Mouse (Mus musculus) heart, embryonic 10.5 days (tissue): ENCODE results near the gene Ttc28. TPM values are rescaled to one million over a fixed set of nuclear protein-coding genes. Genes with fewer than 3 reads are reported as not detected.
"Not testable (repeated sequence)": the region's sequence is repeated elsewhere in the genome, so short reads cannot be mapped to it uniquely, and the experiment has no call there.

Experiments used
- DNase-seq: peaks from one replicate; pipeline ENCODE4 v3.0.0-alpha.2; 2017; ENCODE audit warnings: low spot score
- H3K27ac ChIP-seq: fragments of 300-500 bp; sonication (generic); 2 replicates; pipeline ENCODE4 v1.5.1; 2016; ENCODE audit warnings: mild to moderate bottlenecking
- H3K27me3 ChIP-seq: fragments of 300-500 bp; sonication (generic); 2 replicates; pipeline ENCODE4 v1.6.1; 2016; ENCODE audit warnings: mild to moderate bottlenecking; ENCODE audit not compliant: poor library complexity, insufficient read depth, severe bottlenecking
- H3K36me3 ChIP-seq: fragments of 300-500 bp; sonication (generic); 2 replicates; pipeline ENCODE4 v1.6.1; 2016; ENCODE audit warnings: mild to moderate bottlenecking, moderate library complexity
- H3K4me1 ChIP-seq: fragments of 300-500 bp; sonication (generic); 2 replicates; pipeline ENCODE4 v1.6.1; 2016; ENCODE audit warnings: mild to moderate bottlenecking
- H3K4me3 ChIP-seq: fragments of 300-500 bp; sonication (generic); 2 replicates; pipeline ENCODE4 v1.5.1; 2016; ENCODE audit warnings: mild to moderate bottlenecking, moderate library complexity
- H3K9me3 ChIP-seq: fragments of 300-500 bp; sonication (generic); 2 replicates; pipeline ENCODE4 v1.6.1; 2016; ENCODE audit warnings: mild to moderate bottlenecking, moderate library complexity
- WGBS: fragments of 180-500 bp; shearing (Covaris S2); methylation state at CpG from one replicate; pipeline ENCODE4 v1.1.7; 2016; 5-methylcytosine and 5-hydroxymethylcytosine counted together
- polyA plus RNA-seq: library from polyadenylated mRNA; unstranded; fragments of >200 nt; fragmentation: Nextera tagmentation; extraction: Ambion mirVana; gene quantifications from 2 replicates; pipeline ENCODE4 v1.2.1, GENCODE M21; 2016

Ttc28 gene
- polyA plus RNA-seq, 1 experiment from 2014 or later: 10.9 TPM

GRCm38 (mm10) chr5:110860445-110860844 is 19.2 kb upstream of the Ttc28 start:
- peaks cover 44% of the 10 kb centered on the region for H3K36me3 ChIP-seq
- H3K27ac ChIP-seq: peak overlapping the region; percentile 17; the same call in 1 of the 2 replicates
- H3K27me3 ChIP-seq: no peaks in the 10 kb centered on the region
- no peak for DNase-seq
- no peak overlapping the region for H3K4me3 ChIP-seq
- peaks cover 15% of the 10 kb centered on the region for H3K4me1 ChIP-seq
- H3K9me3 ChIP-seq: no peaks in the 10 kb centered on the region
- WGBS: 82% methylated on average over 5 of the region's 5 CpGs

GRCm38 (mm10) chr5:110868460-110868859 is 11.1 kb upstream of the Ttc28 start:
- H3K27ac ChIP-seq: no peak overlapping the region
- WGBS: 67% methylated on average over 4 of the region's 4 CpGs
- peaks cover 10% of the 10 kb centered on the region for H3K4me1 ChIP-seq
- no peak for DNase-seq
- no peaks in the 10 kb centered on the region for H3K27me3 ChIP-seq
- no peak overlapping the region for H3K4me3 ChIP-seq
- no peaks in the 10 kb centered on the region for H3K9me3 ChIP-seq
- peaks cover 59% of the 10 kb centered on the region for H3K36me3 ChIP-seq

- Histone ChIP-seq H3K36me3 (peaks cover 54% of the 10 kb centered on the region), H3K9me3 (no peaks in the 10 kb centered on the region), H3K4me3 (no peak overlapping the region), H3K4me1 (peaks cover 10% of the 10 kb centered on the region), H3K27ac (no peak overlapping the region), H3K27me3 (no peaks in the 10 kb centered on the region)
- WGBS: 64% methylated on average over 8 of the region's 8 CpGs
- DNase-seq: no peak
Observed at GRCm38 (mm10) chr5:110869242-110869669, 10.3 kb upstream of the Ttc28 start.

- peaks cover 16% of the 10 kb centered on the region for H3K4me1 ChIP-seq
- no peak for DNase-seq
- H3K4me3 ChIP-seq: no peak overlapping the region
- no peak overlapping the region for H3K27ac ChIP-seq
- H3K36me3 ChIP-seq: peaks cover 36% of the 10 kb centered on the region
- H3K27me3 ChIP-seq: no peaks in the 10 kb centered on the region
- no peaks in the 10 kb centered on the region for H3K9me3 ChIP-seq
- 94% methylated on average over 6 of the region's 6 CpGs for WGBS
Observed at GRCm38 (mm10) chr5:110873160-110873559, 6.4 kb upstream of the Ttc28 start.

- peak; percentile 82 for DNase-seq
- Histone ChIP-seq H3K9me3 (no peaks in the 10 kb centered on the region), H3K27ac (no peak overlapping the region), H3K36me3 (peaks cover 36% of the 10 kb centered on the region), H3K27me3 (no peaks in the 10 kb centered on the region), H3K4me3 (no peak overlapping the region), H3K4me1 (peaks cover 15% of the 10 kb centered on the region; the same call in 1 of the 2 replicates)
Observed at GRCm38 (mm10) chr5:110874711-110875110, 4.9 kb upstream of the Ttc28 start.

GRCm38 (mm10) chr5:110875286-110875685 is 4.3 kb upstream of the Ttc28 start:
- Histone ChIP-seq H3K36me3 (peaks cover 31% of the 10 kb centered on the region), H3K9me3 (no peaks in the 10 kb centered on the region), H3K4me3 (no peak overlapping the region), H3K27me3 (no peaks in the 10 kb centered on the region), H3K4me1 (peaks cover 20% of the 10 kb centered on the region), H3K27ac (no peak overlapping the region)
- DNase-seq: no peak
- 86% methylated on average over 1 of the region's 1 CpGs for WGBS

- Histone ChIP-seq H3K36me3 (peaks cover 10% of the 10 kb centered on the region; the same call in 1 of the 2 replicates), H3K27me3 (no peaks in the 10 kb centered on the region), H3K4me3 (no peak overlapping the region), H3K27ac (no peak overlapping the region), H3K4me1 (peaks cover 26% of the 10 kb centered on the region), H3K9me3 (no peaks in the 10 kb centered on the region)
- no peak for DNase-seq
- WGBS: 92% methylated on average over 5 of the region's 5 CpGs
Observed at GRCm38 (mm10) chr5:110877666-110878505, 1.7 kb upstream of the Ttc28 start.

- not testable (repeated sequence) for H3K9me3 ChIP-seq, H3K27ac ChIP-seq, H3K36me3 ChIP-seq, DNase-seq, H3K4me3 ChIP-seq, H3K27me3 ChIP-seq
- WGBS: 92% methylated on average over 1 of the region's 1 CpGs
- H3K4me1 ChIP-seq: peaks cover 26% of the 10 kb centered on the region
Observed at GRCm38 (mm10) chr5:110878526-110878925, 1.1 kb upstream of the Ttc28 start.

- no peaks in the 10 kb centered on the region for H3K27me3 ChIP-seq
- no peak for DNase-seq
- H3K9me3 ChIP-seq: no peaks in the 10 kb centered on the region
- peak overlapping the region; percentile 94 for H3K4me3 ChIP-seq
- peaks cover 26% of the 10 kb centered on the region for H3K4me1 ChIP-seq
- H3K36me3 ChIP-seq: peaks cover 5% of the 10 kb centered on the region; the same call in 1 of the 2 replicates
- peak overlapping the region; percentile 96 for H3K27ac ChIP-seq
- WGBS: 60% methylated on average over 7 of the region's 7 CpGs
Observed at GRCm38 (mm10) chr5:110879042-110879441, 561 bp upstream of the Ttc28 start.

- Histone ChIP-seq H3K9me3 (no peaks in the 10 kb centered on the region), H3K4me1 (no peaks in the 10 kb centered on the region), H3K36me3 (peaks cover 27% of the 10 kb centered on the region), H3K27me3 (no peaks in the 10 kb centered on the region), H3K27ac (no peak overlapping the region), H3K4me3 (no peak overlapping the region)
- DNase-seq: no peak
- 86% methylated on average over 4 of the region's 4 CpGs for WGBS
Observed at GRCm38 (mm10) chr5:110888596-110888995, 9.0 kb downstream of the Ttc28 start.

- peaks cover 36% of the 10 kb centered on the region for H3K36me3 ChIP-seq
- no peak overlapping the region for H3K27ac ChIP-seq
- H3K4me3 ChIP-seq: no peak overlapping the region
- 74% methylated on average over 1 of the region's 1 CpGs for WGBS
- no peaks in the 10 kb centered on the region for H3K27me3 ChIP-seq
- H3K9me3 ChIP-seq: no peaks in the 10 kb centered on the region
- H3K4me1 ChIP-seq: no peaks in the 10 kb centered on the region
- DNase-seq: no peak
Observed at GRCm38 (mm10) chr5:110889945-110890344, 10.3 kb downstream of the Ttc28 start.

- DNase-seq: no peak
- no peaks in the 10 kb centered on the region for H3K9me3 ChIP-seq
- 86% methylated on average over 3 of the region's 3 CpGs for WGBS
- no peaks in the 10 kb centered on the region for H3K4me1 ChIP-seq
- H3K27me3 ChIP-seq: no peaks in the 10 kb centered on the region
- H3K4me3 ChIP-seq: no peak overlapping the region
- H3K36me3 ChIP-seq: peaks cover 37% of the 10 kb centered on the region
- H3K27ac ChIP-seq: no peak overlapping the region
Observed at GRCm38 (mm10) chr5:110890561-110890960, 11.0 kb downstream of the Ttc28 start.

- Histone ChIP-seq H3K27ac (no peak overlapping the region), H3K9me3 (no peaks in the 10 kb centered on the region), H3K4me3 (no peak overlapping the region), H3K27me3 (no peaks in the 10 kb centered on the region), H3K4me1 (no peaks in the 10 kb centered on the region), H3K36me3 (peaks cover 46% of the 10 kb centered on the region)
- DNase-seq: no peak
- 55% methylated on average over 7 of the region's 7 CpGs for WGBS
Observed at GRCm38 (mm10) chr5:110897114-110897788, 17.6 kb downstream of the Ttc28 start.
